Mouse (Mus musculus) E14TG2a.4 (cell line): ENCODE measurements around the gene Zfp784.

Experiments used
- H3K27me3 ChIP-seq: 2 replicates; pipeline ENCODE4 v1.6.1; 2014; ENCODE audit warnings: low read length, control low read depth; ENCODE audit not compliant: insufficient read depth
- H3K36me3 ChIP-seq: 2 replicates; pipeline ENCODE4 v1.6.1; 2014; ENCODE audit warnings: low read length, control low read depth; ENCODE audit not compliant: insufficient read depth
- H3K4me1 ChIP-seq: replicated peaks from 2 replicates; pipeline ENCODE4 v1.6.1; 2014; ENCODE audit warnings: low read depth, low read length, control low read depth
- H3K4me3 ChIP-seq: replicated peaks from 2 replicates; pipeline ENCODE4 v1.5.1; 2014; ENCODE audit warnings: mild to moderate bottlenecking, low read length
- H3K9me3 ChIP-seq: 2 replicates; pipeline ENCODE4 v1.6.1; 2014; ENCODE audit warnings: low read length, control low read depth
- CTCF ChIP-seq: conservative IDR thresholded peaks from 2 replicates; pipeline ENCODE4 v1.5.1; 2014; ENCODE audit warnings: low read length
- NANOG ChIP-seq: IDR thresholded peaks from 2 replicates; pipeline ENCODE4 v1.6.1; 2014; ENCODE audit warnings: borderline replicate concordance, low read length, mixed read lengths
- POU5F1 ChIP-seq: IDR thresholded peaks from 2 replicates; pipeline ENCODE4 v1.6.1; 2014; ENCODE audit warnings: low read length, borderline replicate concordance

Zfp784 gene

GRCm38 (mm10) chr7:5052931-5053343, 14.7 kb upstream of the Zfp784 start:
- Histone ChIP-seq H3K9me3 (no peaks in the 10 kb centered on the region), H3K4me3 (peak overlapping the region; percentile 90), H3K27me3 (peaks cover 70% of the 10 kb centered on the region), H3K36me3 (no peaks in the 10 kb centered on the region), H3K4me1 (peaks cover 59% of the 10 kb centered on the region)
- no peak for TF ChIP-seq POU5F1
- no peak for TF ChIP-seq NANOG
- no peak for TF ChIP-seq CTCF

- no peaks in the 10 kb centered on the region for H3K9me3 ChIP-seq
- H3K4me1 ChIP-seq = peaks cover 54% of the 10 kb centered on the region
- no peak for TF ChIP-seq CTCF
- no peak for TF ChIP-seq POU5F1
- TF ChIP-seq NANOG = no peak
- H3K36me3 ChIP-seq = no peaks in the 10 kb centered on the region
- H3K4me3 ChIP-seq = peak overlapping the region; percentile 90
- peaks cover 65% of the 10 kb centered on the region for H3K27me3 ChIP-seq
Measured at GRCm38 (mm10) chr7:5052438-5052837, 14.2 kb upstream of the Zfp784 start.

- H3K4me3 ChIP-seq = peak within 1 kb of the TSS; percentile 90
- no peak for TF ChIP-seq POU5F1
- H3K9me3 ChIP-seq = no peaks in the 10 kb centered on the region
- H3K4me1 ChIP-seq = peaks cover 53% of the 10 kb centered on the region
- H3K27me3 ChIP-seq = peaks cover 56% of the 10 kb centered on the region
- no peaks in the 10 kb centered on the region for H3K36me3 ChIP-seq
Measured at GRCm38 (mm10) chr7:5051193-5052192, 13.2 kb upstream of the Zfp784 start, which contains the start of gene Zfp580. Gene Zfp580, plus strand, starts transcription at chr7:5051538.

- H3K9me3 ChIP-seq = no peaks in the 10 kb centered on the region
- no peaks in the 10 kb centered on the region for H3K36me3 ChIP-seq
- TF ChIP-seq POU5F1 (no peak), CTCF (0 out of 2 replicates have a peak, but pooled peaks have one; percentile 7)
- no peak overlapping the region for H3K4me3 ChIP-seq
- H3K4me1 ChIP-seq = peaks cover 22% of the 10 kb centered on the region
- H3K27me3 ChIP-seq = peaks cover 14% of the 10 kb centered on the region
Measured at GRCm38 (mm10) chr7:5047313-5047712, 9.1 kb upstream of the Zfp784 start.

- Histone ChIP-seq H3K27me3 (0 out of 2 replicates have a peak, but pooled peaks cover 6% of the 10 kb centered on the region), H3K36me3 (peaks cover 4% of the 10 kb centered on the region; the same call in 1 of the 2 replicates), H3K9me3 (no peaks in the 10 kb centered on the region), H3K4me3 (no peak overlapping the region), H3K4me1 (peaks cover 14% of the 10 kb centered on the region)
- TF ChIP-seq POU5F1 (no peak), NANOG (no peak), CTCF (peak; percentile 15; the same call in 1 of the 2 replicates)
Measured at GRCm38 (mm10) chr7:5046112-5046511, 7.9 kb upstream of the Zfp784 start.

GRCm38 (mm10) chr7:5044981-5045380, 6.7 kb upstream of the Zfp784 start:
- Histone ChIP-seq H3K9me3 (no peaks in the 10 kb centered on the region), H3K4me3 (no peak overlapping the region), H3K27me3 (0 out of 2 replicates have a peak, but pooled peaks cover 3% of the 10 kb centered on the region), H3K4me1 (peaks cover 6% of the 10 kb centered on the region), H3K36me3 (peaks cover 4% of the 10 kb centered on the region; the same call in 1 of the 2 replicates)
- no peak for TF ChIP-seq NANOG
- TF ChIP-seq CTCF = no peak
- no peak for TF ChIP-seq POU5F1

- Histone ChIP-seq H3K4me3 (peak overlapping the region; percentile 90), H3K27me3 (peaks cover 12% of the 10 kb centered on the region; the same call in 1 of the 2 replicates)
Measured at GRCm38 (mm10) chr7:5038940-5039339, 694 bp upstream of the Zfp784 start.

GRCm38 (mm10) chr7:5037467-5037866, 779 bp downstream of the Zfp784 start:
- Histone ChIP-seq H3K4me3 (peak overlapping the region; percentile 90), H3K36me3 (peaks cover 17% of the 10 kb centered on the region), H3K27me3 (peaks cover 27% of the 10 kb centered on the region), H3K4me1 (peaks cover 28% of the 10 kb centered on the region), H3K9me3 (no peaks in the 10 kb centered on the region)
- no peak for TF ChIP-seq CTCF
- no peak for TF ChIP-seq POU5F1
- TF ChIP-seq NANOG = no peak

More at GRCm38 (mm10) chr7:5038940-5039339, 694 bp upstream of the Zfp784 start:
- TF ChIP-seq NANOG (no peak), CTCF (no peak), POU5F1 (no peak)
- Histone ChIP-seq H3K36me3 (peaks cover 4% of the 10 kb centered on the region; the same call in 1 of the 2 replicates), H3K4me1 (peaks cover 28% of the 10 kb centered on the region), H3K9me3 (no peaks in the 10 kb centered on the region)

GRCm38 (mm10) chr7:5037026-5037425, 1.2 kb downstream of the Zfp784 start:
- no peaks in the 10 kb centered on the region for H3K9me3 ChIP-seq

More at GRCm38 (mm10) chr7:5037026-5037425, 1.2 kb downstream of the Zfp784 start:
- TF ChIP-seq CTCF = no peak
- TF ChIP-seq POU5F1 = no peak
- TF ChIP-seq NANOG = no peak
- Histone ChIP-seq H3K27me3 (peaks cover 31% of the 10 kb centered on the region), H3K4me1 (peaks cover 32% of the 10 kb centered on the region), H3K4me3 (no peak overlapping the region), H3K36me3 (peaks cover 20% of the 10 kb centered on the region)
